Mouse (Mus musculus) gastrocnemius, adult 8-10 months (tissue): Measurements from ENCODE around the gene BC005537. TPM values are rescaled to one million over a fixed set of nuclear protein-coding genes. Genes with fewer than 3 reads are reported as not detected.
"Not testable (repeated sequence)": the region's sequence is repeated elsewhere in the genome, so short reads cannot be mapped to it uniquely, and the experiment has no call there.

Source experiments
- DNase-seq, 2 experiments: peaks; one replicate each; pipeline ENCODE4 v3.0.0; 2022; ENCODE audit warnings: low spot score in 2 of 2
- total RNA-seq, 4 experiments: library from RNA; stranded (reverse); gene quantifications; 2 replicates each; pipeline ENCODE4 v1.2.4; 2022

BC005537 gene
- total RNA-seq, 4 experiments from 2014 or later = 45.0 to 68.9 (median 57.9) TPM

DNA sequence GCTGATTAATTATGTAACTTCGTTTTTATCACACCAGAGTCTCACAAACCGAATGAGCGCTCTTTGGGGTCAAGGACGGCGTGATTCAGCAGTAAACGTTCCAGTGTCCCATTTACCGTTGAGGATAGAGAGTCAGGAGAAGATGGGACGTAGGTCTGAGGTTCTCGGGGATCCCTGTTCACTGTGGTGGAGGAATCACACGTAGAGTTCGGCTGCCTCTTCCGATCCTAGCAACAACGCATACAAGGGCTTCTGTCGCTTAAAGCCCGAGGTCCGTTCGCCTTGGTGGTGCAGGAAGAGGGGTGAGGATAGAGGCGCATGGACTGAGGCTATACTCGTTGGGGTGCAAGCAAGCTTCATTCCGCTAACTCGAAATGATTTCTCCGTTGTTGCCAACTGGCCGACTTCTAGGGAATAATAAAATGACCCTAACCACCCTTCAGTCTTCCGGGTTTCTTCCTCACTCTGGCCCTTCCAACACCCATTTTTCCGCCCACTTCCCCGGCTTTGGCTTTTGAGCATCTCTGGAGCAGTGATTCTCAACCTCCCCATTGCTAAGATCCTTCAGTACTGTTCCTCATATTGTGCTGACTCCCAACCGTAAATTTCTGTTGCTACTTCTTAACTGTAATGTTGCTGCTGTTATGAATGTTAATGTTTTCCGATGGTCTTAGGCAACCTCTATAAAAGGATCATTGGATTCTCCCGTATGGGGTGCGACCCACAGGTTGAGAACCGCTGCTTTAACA lies 1.4 kb upstream of the BC005537 start:
- DNase-seq = peak; percentile 17 to 22

DNA sequence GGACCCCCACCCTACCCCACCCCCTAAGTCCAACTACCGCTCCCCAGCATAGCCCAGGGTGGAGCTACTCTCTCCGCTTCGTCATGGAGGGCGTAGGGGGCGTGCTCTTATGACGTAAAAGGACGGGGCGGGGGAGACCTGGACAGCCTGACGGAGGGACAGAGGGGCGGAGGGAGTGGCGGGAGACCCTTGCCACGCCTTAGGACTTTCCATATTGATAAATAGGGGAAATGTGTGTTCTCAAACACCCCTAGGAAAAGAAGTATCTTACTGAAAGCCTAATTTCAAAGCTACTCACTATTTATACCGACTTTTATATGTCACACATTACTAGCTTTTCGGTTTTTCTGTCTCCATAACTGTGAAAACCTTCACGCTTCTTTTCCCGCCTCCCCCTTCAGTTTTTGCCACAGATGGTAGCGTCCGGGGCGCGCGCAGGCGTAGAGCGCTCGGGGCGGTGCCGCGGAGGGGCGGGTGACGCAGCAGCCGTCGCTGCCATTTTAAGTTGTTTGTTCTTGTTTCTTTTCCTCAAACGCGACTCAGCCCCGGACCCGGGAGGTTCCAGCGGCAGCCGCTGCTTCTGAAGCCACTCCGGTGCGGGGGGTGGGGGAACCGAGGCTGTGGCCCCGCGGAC lies 666 bp upstream of the BC005537 start:
- DNase-seq = peak; percentile 95

DNA sequence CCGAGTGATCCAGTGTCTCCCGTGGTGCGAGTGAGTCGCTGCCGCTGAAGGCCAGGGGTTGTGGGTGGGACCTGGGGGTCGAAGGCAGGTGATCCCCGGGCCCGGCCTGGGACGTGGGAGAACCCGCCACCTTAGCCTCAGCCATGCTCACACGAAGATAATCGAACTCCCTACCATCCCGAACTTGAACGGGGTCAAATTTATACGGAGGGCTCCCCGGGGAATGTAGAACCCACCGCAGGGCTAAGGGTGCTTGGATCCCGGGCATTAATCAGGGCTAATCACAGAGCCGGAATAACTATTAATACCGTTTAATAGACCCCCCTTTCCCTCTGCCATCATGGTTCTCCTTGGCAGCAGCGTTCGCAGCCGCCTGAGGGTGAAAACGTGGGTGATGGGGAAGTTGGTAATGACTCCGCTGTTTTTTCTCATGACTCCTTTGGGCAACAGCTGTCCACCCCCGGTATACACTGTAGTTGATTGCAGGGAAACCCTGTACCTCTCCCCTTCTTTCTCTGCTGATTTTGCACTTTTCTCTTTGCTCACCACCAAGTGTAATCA lies 754 bp downstream of the BC005537 start:
- DNase-seq = no peak

DNA sequence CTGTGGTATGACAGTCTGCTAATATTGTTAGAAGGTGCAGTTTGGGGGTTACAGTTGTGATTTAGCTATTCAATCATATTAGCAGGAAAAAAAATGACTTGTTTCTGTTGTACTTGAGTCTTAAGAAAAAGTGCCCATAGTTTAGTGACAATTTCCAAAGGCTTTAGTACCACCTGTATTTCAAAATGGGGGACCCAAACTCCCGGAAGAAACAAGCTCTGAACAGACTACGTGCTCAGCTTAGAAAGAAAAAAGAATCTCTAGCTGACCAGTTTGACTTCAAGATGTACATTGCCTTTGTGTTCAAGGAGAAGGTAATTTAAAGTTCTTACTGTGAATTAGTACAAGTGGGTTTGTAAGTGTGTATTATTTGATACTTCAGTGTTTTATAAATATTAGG lies 1.7 kb downstream of the BC005537 start:
- no peak for DNase-seq

DNA sequence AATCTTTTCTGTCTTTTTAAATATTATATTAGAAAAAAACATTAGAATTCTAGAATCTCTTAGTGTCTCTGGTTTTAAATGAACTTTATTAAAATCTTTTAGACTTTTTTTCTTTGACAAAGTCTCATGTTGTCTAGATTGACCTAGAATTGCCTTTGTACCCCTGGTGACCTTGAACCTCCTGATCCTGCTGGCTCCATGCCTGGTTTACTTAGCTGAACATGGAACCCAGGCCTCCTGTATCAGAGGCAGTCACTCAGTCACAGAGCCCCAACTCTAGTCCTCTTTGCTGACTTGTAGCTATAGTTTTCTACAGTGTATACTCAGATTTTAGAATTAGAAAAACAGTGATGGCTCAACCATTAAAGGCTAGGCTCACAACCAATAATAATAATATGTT lies 4.6 kb downstream of the BC005537 start:
- no peak for DNase-seq

DNA sequence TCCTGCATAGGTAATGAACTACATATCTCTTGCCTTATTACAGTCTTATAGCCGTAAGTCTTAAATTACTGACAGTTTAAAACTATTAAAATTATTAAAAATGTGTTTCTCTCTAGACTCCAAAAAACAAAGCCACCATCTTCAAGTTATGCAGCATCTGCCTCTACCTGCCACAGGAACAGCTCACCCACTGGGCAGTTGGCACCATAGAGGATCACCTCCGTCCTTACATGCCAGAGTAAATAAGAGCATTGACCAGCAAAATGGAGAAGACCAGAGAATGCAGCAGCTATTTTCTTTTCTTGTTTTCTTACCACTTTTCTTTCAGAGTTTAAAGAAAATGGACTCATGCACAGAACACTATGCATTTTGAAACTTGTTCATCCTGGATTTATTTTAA lies 11.1 kb downstream of the BC005537 start:
- no peak for DNase-seq

DNA sequence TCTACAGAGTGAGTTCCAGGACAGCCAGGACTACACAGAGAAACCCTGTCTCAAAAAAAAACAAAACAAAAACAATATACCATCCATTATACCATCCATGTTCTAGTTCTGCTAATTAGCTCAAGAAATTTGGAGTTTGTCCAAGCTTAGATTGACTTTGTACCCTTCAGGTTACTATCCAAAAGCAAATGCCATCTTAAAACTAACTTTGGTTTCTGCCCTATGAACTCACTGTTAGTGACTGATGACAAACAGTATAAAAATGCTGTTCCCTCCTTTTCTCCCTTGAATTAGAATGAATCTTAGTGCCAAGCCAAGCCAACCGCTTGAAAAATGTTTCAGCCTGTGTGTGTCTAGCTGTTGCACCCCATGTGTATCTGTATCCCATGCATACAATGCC lies 13.2 kb downstream of the BC005537 start:
- DNase-seq = no peak

DNA sequence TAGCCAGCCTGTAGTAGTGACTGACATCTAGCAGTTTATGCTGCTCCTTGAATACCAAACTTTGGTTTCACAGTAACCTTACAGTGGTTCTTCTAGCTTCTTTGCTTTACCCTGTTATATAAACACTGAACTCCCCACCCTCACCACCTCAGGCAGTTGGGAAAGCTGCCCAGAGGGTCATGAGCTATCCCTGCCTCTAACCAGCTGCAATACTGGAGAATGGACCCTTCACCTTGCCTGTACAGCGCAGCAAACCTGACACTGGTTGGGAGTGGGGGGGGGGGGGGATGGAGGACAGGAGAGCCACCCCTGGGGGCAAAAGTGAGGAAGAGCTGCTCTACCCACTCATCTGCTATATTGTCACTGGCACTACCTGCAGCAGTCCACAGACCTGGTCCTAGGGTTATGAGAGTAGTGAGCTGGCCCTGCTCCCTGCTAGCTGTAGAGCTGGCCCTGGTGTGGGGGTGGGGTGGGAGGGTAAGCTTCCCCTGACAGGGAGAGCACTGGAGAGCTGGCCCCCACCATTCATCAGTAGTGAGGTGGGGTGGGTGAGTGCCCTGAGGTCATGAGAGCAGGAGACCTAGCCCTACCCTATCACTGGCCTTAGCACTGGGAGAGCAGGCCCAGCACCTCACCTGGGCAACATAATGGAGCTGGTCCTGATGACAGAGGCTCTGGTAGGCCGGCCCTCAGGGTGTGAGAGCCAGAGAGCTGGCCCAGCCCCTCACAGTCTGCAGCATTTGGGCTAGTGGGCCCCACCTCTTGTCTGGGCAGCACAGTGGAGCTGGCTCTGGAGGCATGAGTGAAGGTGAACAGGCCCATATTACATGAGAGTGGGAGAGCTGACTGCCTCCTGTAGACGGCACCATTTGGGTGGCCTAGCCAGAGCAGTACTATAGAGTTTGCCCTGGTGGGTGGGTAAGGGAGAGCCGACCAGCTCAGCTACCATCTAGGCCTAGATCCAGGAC lies 15.0 kb downstream of the BC005537 start:
- no peak for DNase-seq

DNA sequence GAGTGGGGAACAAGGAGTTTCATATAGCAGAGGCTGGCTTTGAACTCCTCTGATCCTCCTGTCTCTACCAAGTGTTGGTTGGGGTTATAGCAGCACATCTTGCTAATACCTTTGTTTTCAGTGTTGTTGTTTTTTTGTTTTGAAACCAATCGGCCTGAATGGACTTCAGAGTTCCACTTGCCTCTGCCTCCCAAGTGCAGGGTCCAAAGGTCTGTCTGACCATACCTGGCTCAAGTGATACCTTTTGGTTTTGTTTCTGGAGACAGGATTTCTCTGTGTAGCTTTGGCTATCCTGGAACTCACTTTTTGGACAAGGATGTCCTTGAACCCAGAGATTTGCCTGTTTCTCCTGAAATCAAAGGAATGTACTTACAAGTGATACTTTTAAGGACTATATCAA lies 18.5 kb downstream of the BC005537 start:
- no peak for DNase-seq

DNA sequence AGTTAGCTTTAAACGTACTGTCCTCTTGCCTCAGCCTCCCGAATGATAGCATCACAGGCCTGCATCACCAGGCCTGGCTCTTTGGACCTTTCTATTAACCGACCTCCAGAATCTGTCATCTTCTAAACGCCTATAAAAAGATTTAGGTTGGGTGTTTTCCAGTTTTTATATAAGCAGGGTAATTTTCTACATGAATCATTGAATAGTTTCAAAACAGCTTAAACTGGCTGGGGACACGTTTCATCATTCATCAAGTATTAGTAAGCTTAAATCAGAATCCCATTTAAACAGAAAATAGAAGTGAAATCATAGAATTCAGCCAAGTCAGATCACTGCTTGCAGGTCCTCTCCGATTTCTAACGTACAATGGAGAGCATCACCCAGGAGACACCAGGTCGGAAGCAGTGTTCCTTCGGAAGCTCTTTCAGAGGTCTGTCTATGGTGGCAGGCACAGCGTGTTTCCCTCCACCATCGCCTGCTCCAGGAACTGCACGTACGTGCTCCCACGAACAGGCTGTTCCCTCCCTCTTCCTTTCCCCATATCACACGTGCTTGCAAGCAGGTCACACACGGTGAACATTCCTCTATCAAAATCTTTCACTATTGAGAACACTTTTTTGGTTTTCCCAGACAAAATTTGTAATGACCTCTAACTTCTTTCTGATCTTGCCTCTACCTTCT lies 21.3 kb downstream of the BC005537 start:
- no peak for DNase-seq

DNA sequence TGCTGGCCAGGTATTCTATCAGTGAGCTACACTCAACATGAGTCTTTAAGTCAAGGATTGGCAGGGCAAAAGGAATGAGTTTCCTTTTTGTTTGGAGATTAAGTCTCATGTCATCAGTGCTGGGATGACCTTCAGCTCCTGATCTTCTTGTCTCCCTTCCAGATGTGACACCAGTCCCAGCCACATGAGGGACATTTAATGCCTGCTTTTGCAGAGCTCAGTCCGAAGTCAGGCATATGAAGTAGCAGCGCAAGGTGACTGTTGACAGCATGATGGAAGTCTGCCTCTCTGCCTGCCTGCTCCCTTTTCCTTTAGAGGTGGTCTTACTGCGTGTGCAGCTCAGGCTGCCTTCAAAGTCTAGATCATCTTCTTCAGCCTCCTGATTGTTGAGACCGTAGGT lies 23.2 kb downstream of the BC005537 start:
- no peak for DNase-seq

DNA sequence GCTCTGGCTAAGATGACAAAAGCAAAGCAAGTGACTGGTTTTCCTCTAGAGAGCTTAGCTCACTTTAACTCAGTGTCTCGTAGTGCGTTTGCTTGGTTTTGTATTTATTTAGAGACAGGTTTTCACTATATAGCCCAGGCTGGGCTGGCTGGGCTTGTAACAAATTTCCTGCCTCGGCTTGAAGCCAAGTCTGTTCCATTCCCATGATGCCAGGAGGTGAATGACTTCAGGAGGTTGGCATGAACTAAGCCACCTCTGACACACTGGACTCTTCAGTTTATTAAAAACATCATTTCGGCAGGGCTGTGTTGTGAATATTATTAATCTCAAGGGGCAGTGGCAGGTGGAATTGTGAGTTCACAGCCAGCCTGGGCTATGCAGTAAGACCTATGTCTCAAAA lies 24.1 kb downstream of the BC005537 start:
- no peak for DNase-seq

DNA sequence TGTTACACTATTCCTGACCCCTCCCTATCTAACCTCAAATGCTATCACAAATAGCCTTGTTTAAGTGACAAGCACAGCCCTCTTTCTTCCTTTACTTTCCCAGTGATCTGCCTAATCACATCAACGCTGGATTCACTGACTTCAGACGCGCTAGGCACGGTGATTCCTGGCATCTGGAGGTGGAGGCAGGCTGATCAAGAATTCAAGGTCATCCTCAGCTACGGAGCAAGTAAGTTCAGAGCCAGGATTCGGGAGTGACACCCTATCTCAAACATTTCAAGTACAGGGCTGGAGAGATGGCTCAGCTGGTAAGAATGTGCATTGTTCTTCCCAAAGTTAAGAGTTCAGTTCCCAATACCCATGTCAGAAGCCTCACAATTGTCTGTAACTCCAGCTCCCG lies 24.7 kb downstream of the BC005537 start:
- no peak for DNase-seq

DNA sequence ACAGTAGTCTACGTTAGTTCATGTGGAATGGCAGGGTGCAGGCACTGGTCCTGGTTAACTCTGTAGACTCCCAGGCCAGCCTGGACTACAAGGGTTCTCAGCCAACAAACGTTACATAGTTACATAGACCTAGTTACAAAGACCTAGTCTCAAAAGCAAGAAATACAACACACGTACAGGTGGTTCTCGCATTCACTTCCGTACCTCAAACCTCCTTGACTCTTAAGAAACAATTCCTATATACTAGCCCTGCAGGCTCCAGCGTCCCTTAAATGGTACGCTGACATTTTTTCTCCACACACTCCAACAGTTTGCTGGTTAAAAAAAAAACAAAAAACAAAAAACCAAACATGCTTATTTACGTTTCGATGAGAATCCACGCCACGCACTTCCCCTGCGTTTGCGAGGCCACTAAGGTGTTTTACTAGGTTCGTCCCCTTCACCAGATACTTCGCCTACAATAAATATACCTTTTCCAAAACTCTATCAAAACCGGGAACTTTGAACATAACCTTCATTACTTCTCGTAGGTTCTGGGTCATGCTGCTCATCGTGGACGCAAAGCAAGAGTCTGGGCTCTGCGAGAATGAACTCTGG lies 29.4 kb downstream of the BC005537 start:
- DNase-seq = no peak

DNA sequence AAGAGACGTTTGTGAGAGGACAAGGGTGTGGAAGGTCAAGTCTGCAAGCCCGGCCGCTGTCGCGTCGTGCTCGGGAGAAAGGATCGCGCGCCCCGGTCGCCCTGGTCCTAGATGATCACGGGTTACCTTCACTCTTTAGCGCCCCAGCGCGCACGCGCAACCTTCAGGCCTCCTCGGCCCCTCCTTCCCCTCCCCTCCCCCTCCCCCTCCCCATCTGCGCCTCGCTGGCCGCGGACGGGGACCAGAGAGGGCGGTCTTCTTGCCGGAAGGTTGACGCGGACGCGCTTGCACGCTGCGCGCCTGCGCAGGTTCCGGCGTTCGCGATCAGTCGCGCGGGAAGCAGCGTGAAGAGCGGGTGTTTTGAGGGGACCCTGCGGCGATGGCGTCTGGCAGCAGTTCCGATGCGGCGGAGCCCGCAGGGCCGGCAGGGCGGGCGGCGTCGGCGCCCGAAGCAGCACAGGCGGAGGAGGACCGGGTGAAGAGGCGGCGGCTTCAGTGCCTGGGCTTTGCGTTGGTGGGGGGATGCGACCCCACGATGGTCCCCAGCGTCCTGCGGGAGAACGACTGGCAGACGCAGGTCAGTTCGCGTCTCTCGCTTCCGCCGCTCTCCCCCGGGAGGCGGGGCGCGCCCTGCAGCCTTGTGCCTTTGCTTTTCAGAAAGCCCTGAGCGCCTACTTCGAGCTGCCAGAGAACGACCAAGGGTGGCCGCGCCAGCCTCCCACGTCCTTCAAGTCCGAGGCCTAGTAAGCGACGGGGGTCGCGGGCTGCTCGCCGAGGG lies 30.1 kb downstream of the BC005537 start, which contains the start of the genes Acot13 and Tdp2:
Acot13 (minus strand) TSS at position 188 of the 778 bp plus-strand sequence.
Tdp2 (plus strand) TSS at position 327 of the 778 bp plus-strand sequence.
- peak; percentile 86 to 94 for DNase-seq

DNA sequence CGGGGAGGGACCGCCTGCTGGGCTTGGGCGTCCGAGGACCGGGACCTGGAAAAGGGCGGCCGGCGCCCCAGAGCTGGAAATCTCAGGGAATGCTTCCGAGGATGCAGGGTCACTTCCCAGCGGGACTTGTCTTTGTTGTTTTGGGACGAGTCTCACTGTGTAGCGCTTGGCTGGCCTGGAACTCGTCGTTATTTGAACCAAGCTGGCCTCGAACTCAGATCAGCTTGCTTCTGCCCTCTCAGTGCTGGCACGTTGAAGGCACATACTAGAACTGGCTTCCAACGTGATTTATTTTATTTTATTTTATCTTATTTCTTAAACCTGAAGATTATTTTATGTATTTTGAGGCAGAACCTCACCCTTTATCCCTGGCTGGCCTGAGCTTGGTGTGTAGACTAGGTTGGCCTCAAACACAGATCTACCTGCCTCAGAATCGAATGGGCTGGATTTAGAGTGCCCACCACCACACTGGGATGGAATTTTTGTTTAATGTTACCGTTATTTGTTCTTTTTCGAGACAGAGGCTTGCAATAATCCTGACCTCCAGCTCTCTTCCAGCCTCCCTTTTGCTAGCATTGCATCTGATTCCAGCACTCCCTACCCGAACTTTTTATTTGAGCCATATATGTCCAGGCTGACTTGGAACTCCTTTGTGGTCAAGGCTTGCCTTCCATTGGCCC lies 30.8 kb downstream of the BC005537 start:
- DNase-seq = no peak

DNA sequence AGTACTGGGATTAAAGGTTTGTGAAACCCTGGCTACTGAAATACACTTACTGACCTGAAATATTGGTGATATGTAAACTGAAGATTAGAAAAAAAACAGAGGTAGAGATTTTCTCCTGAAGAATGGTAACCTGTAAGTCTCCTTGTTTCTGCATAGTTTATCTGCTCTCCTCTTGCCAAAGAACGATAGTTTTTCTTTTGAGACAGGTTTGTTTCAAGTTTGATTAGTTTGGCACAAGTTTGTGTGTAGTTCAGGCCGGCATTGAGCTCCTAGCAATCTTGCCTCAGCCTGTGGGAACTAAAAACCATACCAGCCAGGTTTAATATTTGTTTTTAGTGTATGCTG lies 31.3 kb downstream of the BC005537 start:
- no peak for DNase-seq

DNA sequence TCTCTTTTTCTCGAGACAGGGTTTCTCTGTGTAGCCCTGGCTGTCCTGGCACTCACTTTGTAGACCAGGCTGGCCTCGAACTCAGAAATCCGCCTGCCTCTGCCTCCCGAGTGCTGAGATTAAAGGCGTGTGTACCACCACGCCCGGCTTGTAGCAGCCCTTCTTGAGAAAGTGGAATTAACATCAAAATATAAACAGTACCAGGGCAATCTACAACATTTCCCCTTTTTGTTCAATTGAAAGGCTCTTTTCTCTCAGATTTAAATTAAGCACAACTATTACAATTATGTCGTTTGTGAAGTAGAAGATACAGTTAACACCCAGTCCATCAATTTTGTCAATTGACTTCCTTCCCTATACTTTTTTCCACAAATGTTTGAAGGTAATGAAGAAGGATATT lies 36.3 kb downstream of the BC005537 start:
- not testable (repeated sequence) for DNase-seq

DNA sequence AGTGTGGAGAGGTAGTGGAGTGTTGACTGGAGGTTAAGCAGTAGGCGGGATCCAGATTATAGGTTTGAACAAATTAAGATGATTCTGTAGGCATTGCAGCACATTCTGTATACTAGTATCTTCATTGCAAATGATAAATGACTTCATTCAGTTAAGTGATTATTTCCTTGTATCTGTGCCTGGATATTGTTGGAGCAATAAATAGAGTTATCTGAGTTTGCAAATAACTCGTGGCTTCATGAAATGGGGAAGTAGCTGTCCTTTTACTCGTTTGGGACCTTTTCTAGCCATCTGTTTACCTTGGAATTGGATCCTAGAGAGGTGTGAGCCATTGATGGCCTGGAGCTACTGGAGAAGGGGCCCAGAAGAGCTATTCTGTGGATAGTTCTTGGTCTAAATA lies 38.4 kb downstream of the BC005537 start:
- no peak for DNase-seq
